Mouse (Mus musculus): ENCODE measurements around the gene Htr3b.
"Not testable (repeated sequence)": the region's sequence is repeated elsewhere in the genome, so short reads cannot be mapped to it uniquely, and the experiment has no call there.

Htr3b gene

GRCm38 (mm10) chr9:48964587-48965040 lies at the start of gene Htr3b:
Gene Htr3b (minus strand): TSS chr9:48964990.
- DNase-seq: peak; percentile 47

- DNase-seq: no peak
Observed at GRCm38 (mm10) chr9:48999256-48999655, 34.5 kb upstream of the Htr3b start.

- no peak for DNase-seq
Observed at GRCm38 (mm10) chr9:48995735-48996134, 30.9 kb upstream of the Htr3b start.

GRCm38 (mm10) chr9:48994779-48995178 lies 30.0 kb upstream of the Htr3b start:
- DNase-seq: no peak

- DNase-seq: no peak
Observed at GRCm38 (mm10) chr9:48991671-48992070, 26.9 kb upstream of the Htr3b start.

GRCm38 (mm10) chr9:48987201-48988101 lies 22.7 kb upstream of the Htr3b start:
- no peak for DNase-seq

GRCm38 (mm10) chr9:48986616-48987141 lies 21.9 kb upstream of the Htr3b start:
- DNase-seq: no peak

- no peak for DNase-seq
Observed at GRCm38 (mm10) chr9:48985708-48986088, 20.9 kb upstream of the Htr3b start.

GRCm38 (mm10) chr9:48984845-48985707 lies 20.3 kb upstream of the Htr3b start, which contains the start of gene Usp28:
Gene Usp28 (plus strand): TSS chr9:48985375.
- peak; percentile 100 for DNase-seq

GRCm38 (mm10) chr9:48984320-48984844 lies 19.6 kb upstream of the Htr3b start:
- no peak for DNase-seq

- not testable (repeated sequence) for DNase-seq
Observed at GRCm38 (mm10) chr9:48983801-48984200, 19.0 kb upstream of the Htr3b start.

- no peak for DNase-seq
Observed at GRCm38 (mm10) chr9:48981827-48982226, 17.0 kb upstream of the Htr3b start.

- no peak for DNase-seq
Observed at GRCm38 (mm10) chr9:48980781-48981180, 16.0 kb upstream of the Htr3b start.

- DNase-seq: no peak
Observed at GRCm38 (mm10) chr9:48980371-48980770, 15.6 kb upstream of the Htr3b start.

GRCm38 (mm10) chr9:48976661-48977355 lies 12.0 kb upstream of the Htr3b start:
- DNase-seq: no peak

- peak; percentile 59 for DNase-seq
Observed at GRCm38 (mm10) chr9:48972494-48972893, 7.7 kb upstream of the Htr3b start.

GRCm38 (mm10) chr9:48962131-48962530 lies 2.7 kb downstream of the Htr3b start:
- no peak for DNase-seq

- DNase-seq: no peak
Observed at GRCm38 (mm10) chr9:48961314-48961713, 3.5 kb downstream of the Htr3b start.

- no peak for DNase-seq
Observed at GRCm38 (mm10) chr9:48947565-48947964, 17.2 kb downstream of the Htr3b start.

- DNase-seq: no peak
Observed at GRCm38 (mm10) chr9:48942349-48942748, 22.4 kb downstream of the Htr3b start.

- no peak for DNase-seq
Observed at GRCm38 (mm10) chr9:48929436-48929835, 35.4 kb downstream of the Htr3b start.

GRCm38 (mm10) chr9:48928781-48929180 lies 36.0 kb downstream of the Htr3b start:
- DNase-seq: no peak
